Mouse (Mus musculus) lung, postnatal 25 days (tissue): ENCODE results near the gene Aqp6.

Experiments used
- DNase-seq: peaks from one replicate; pipeline ENCODE4 v3.0.0; 2022; ENCODE audit warnings: low spot score

The Aqp6 gene

GRCm38 (mm10) chr15:99600986-99601822 is at the start of gene Aqp6:
Aqp6 (plus strand) TSS chr15:99601400.
- no peak for DNase-seq

DNA sequence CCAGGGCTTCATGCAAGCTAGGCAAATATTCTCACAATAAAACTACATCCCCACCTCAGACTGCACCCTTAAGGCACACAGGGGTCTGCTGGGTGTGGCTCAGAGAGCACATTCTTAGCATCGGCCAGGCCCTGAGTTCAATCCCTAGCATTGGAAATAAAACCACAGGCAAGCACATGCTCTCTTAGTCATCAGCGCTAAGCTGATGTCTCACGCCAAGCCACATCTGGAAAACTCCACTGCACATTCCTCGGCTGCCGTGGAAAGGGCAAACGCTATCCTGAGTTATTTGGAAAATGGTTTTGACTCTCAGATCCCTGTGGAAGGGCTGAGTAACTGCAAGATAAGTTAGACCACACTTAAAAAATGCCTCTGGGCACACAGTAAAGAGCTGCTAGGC is 47.4 kb upstream of the Aqp6 start:
- DNase-seq = no peak

DNA sequence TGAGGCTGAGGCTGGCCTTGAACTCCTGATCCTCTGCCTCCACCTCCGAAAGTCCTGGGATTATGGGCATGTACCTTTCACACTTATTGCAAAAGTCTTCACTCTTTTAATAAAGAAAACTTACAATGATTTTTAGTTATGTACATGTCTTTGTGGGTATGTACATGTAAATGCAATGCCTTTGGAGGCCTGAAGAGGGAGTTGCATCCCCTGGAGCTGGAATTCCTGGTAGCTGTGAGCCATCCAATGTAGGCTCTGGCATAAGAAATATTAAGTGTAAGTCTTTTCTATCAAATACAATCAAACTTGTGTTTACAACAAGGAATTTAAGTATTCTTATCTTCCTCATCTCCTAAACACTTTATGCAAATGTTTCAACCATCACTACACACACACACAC is 42.3 kb upstream of the Aqp6 start:
- no peak for DNase-seq

- DNase-seq = no peak
Measured at GRCm38 (mm10) chr15:99560246-99560645, 41.0 kb upstream of the Aqp6 start.

DNA sequence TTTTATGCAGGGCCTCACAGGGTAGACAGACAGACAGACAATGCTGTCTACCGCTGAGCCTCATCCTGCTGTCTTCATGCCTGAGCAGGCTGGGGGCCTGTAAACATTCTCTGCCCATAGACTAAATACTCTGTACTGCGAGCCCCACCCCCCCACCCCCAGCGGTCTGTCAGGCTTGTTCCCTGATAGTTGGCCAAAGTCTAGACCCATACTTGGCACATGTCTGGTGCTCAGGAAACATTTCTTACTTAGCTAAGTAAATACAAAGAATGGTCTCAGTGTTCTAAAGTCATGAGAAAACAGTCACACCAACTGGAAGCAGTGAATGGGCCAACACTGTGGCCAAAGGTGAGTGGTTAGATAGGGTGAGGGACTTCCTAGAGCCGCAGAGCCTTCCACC is 33.8 kb upstream of the Aqp6 start:
- DNase-seq = peak; percentile 24

DNA sequence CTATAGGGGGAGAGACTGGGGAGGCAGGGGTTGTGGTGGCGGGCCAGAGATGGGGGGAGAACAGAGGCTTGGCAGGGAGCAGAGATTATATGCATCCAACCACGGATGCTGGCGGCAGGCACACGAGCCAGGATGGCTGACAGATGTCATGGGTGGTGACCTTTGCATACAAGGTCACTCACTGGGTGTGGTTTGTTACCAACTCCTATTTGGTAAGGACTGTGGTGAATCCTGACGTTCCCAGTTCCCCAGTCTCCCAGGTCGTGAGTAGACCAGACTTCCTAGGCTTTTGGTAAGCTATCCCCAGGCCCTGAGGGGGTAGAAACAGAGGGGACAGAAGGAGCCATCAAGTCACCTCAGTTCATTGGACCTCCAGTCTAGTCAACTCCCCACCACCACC is 32.5 kb upstream of the Aqp6 start:
- DNase-seq = no peak

- DNase-seq = no peak
Measured at GRCm38 (mm10) chr15:99569123-99569522, 32.1 kb upstream of the Aqp6 start.

DNA sequence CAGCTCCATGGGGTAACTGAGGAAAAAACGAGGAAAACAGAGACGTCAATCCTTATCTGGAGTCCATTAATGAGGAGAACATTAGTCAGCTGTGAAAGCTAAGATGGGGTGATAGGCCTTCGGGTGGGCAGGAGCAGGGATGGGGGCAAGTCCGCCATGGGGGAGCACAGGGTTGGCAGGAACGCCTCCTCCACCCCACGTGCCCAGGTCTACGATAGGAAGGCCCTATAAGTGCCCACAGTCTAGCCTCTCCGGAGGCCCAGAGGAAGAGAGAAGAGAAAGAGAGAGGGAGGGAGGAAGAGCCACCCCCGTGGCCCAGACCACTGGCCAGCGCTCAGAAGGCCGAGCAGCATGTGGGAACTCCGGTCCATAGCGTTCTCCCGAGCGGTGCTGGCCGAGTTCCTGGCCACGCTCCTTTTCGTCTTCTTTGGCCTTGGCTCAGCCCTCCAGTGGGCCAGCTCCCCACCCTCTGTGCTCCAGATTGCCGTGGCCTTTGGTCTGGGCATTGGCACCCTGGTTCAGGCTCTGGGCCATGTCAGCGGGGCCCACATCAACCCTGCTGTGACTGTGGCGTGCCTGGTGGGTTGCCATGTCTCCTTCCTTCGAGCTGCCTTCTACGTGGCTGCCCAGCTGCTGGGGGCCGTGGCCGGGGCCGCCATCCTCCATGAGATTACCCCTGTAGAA is 22.3 kb upstream of the Aqp6 start, which contains the start of gene Aqp2:
Gene Aqp2 (plus strand): TSS at position 254 of the 684 bp plus-strand sequence.
- no peak for DNase-seq

- peak; percentile 30 for DNase-seq
Measured at GRCm38 (mm10) chr15:99583463-99584344, 17.5 kb upstream of the Aqp6 start.

DNA sequence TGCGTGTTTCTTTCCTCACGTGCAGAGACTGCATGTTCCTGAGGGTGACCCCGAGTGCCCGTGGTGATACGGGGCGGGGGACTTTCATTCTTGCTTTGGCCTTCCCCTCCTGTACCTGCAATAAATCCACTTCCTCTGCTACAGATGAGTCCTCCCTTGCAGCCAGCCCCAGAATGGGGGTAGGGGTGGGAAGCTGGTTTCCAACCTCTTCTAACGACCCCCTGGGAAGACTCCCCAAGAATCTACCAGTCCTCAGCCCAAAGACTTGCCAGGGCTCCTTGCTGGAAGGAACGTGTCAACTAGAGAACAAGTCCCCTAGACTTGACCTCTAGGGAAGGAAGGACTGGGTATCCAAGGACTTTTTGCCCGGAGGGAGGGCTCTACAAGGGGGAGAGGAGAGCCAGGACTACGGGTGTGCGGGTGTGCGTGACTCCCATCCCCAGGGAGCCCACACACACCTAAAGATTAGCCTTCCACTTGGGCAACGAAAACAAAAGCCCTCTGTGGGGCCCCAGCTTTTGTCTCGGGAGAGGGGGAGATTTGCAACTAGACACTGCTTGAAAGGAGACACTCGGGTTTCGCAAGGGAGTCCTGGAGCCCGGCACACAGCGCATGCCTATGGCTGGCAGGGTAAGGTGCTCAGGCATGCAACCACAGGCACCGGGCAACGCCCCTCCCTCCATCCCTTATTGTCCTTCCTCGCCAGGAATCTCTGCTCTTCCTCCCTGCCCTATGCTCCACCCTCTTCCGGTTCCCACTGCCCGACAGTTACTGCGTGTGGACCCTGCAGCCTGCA is 16.6 kb upstream of the Aqp6 start:
- peak; percentile 61 for DNase-seq

GRCm38 (mm10) chr15:99585741-99586140 is 15.5 kb upstream of the Aqp6 start:
- no peak for DNase-seq

DNA sequence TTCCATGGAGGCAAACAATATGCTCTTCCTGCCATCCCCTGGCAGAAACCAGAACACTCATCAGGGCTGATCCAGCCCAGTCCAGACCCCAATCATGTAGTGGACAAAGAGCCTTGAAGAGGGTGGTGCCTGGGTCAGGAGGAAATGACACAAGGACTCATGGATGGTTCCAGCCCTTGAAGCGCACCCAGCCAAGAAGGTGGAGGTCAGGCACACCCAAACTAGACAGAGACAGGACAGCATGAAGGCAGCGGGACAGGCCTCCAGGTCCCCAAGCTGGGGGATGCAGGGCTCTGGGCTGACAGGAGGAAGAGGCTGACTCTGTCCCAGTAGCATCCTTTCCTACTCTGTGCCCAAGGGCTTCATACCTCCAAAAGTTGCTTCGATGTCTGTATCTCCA is 14.7 kb upstream of the Aqp6 start:
- no peak for DNase-seq

DNA sequence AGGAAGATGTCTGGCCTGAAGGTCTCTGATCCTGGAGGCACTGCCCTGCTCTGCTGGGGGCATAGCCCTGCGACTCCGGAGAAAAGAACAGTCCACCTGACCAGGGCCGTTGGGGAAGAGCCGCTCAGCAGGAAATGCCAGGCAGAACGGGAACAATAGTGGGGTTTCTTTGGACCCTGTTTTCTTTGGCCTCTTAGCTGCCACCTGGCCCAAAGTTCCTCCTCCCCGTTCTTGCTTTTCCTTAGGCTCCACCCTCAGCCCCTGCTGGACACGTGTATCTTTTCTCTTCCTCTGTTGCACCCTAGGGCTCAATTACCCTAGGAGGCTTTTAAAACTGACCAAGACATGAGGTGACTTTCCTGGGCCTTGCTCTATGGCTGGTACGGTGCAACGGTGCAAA is 12.0 kb upstream of the Aqp6 start:
- DNase-seq = peak; percentile 29

- DNase-seq = peak; percentile 36
Measured at GRCm38 (mm10) chr15:99589704-99590103, 11.5 kb upstream of the Aqp6 start.

- no peak for DNase-seq
Measured at GRCm38 (mm10) chr15:99590429-99591084, 10.6 kb upstream of the Aqp6 start, which contains the start of gene Aqp5. Aqp5 (plus strand) TSS chr15:99590782.

GRCm38 (mm10) chr15:99592177-99592576 is 9.0 kb upstream of the Aqp6 start:
- peak; percentile 72 for DNase-seq

DNA sequence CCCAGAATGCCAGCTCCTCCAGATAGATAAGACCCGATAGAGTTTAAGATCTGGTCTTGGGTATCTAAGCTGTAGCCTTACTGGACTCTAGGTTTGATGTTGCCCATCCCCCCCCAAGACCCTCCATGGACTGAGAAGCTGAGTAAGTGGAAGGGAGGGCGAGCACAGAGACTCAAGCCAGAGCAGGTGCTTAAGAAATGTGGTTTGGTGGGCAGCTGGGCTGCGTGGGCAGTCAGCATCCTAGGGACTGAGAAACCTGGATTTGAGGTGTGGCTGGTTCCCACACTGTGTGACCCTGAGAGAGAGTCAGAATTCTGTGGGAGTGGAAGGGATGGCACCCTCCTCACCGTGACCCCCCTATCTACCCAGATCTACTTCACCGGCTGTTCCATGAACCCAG is 8.3 kb upstream of the Aqp6 start:
- DNase-seq = no peak

DNA sequence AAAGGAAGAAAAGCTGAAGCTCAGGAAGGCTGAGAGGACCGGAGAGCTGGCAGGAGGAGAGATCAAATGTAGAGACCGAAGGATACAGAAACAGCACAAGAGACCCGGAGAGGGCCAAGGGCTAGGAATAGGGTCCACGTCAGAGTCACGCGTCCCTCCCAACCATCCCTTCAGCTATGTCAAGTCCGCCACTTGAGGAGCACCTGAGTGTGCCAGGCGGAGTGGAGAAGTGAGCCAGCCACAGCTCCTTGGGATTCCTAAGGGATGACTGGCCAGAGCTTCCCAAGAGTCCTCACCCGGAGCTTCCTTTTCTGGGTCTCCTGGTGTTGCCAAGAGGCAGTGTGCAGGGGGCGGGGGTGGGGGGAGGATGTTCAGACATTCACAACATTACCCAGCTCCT is 6.2 kb upstream of the Aqp6 start:
- peak; percentile 82 for DNase-seq

GRCm38 (mm10) chr15:99596056-99596687 is 5.0 kb upstream of the Aqp6 start:
- peak; percentile 84 for DNase-seq

GRCm38 (mm10) chr15:99596841-99597240 is 4.4 kb upstream of the Aqp6 start:
- DNase-seq = no peak
